9 mouse cellular contexts compared by ENCODE assay signal in genomic region chr13:36731931-36732461, GRCm38 (mm10). TPM values are rescaled to one million over a fixed set of nuclear protein-coding genes. Genes with fewer than 3 reads are reported as not detected.
DNase-seq lines count a peak whose midpoint lies in the region; ATAC-seq lines count a peak whose summit lies in the region.
"Had no signal": no experiment of that assay in that cellular context is flagged by ENCODE, and none has a peak within 500 bp of the region (broad histone marks: within the 10 kb centered on the region; RNA-seq: fewer than 3 reads in every experiment).

No protein-coding gene starts in this region.

- H3K27ac ChIP-seq in lung, embryonic 16.5 days (ENCODE audit: low read length) = no peak overlapping the region
- H3K27ac ChIP-seq in heart, embryonic 13.5 days (replicated peaks) = no peak overlapping the region
- peak overlapping the region; percentile 13 for H3K27ac ChIP-seq in limb, embryonic 15.5 days

- peaks cover 84% of the 10 kb centered on the region for H3K27me3 ChIP-seq in lung, embryonic 16.5 days (ENCODE audit: control insufficient read depth, insufficient read depth, low read depth, low read length)
- H3K27me3 ChIP-seq in heart, embryonic 13.5 days (replicated peaks) = peaks cover 85% of the 10 kb centered on the region
- peaks cover 73% of the 10 kb centered on the region for H3K27me3 ChIP-seq in limb, embryonic 15.5 days

- H3K9me3 ChIP-seq in lung, embryonic 16.5 days (ENCODE audit: control insufficient read depth, low read length) = peaks cover 4% of the 10 kb centered on the region; the same call in 1 of the 2 replicates
- no peaks in the 10 kb centered on the region for H3K9me3 ChIP-seq in heart, embryonic 13.5 days
- H3K9me3 ChIP-seq in limb, embryonic 15.5 days = no peaks in the 10 kb centered on the region

- DNase-seq in CD4-positive, CD25-positive, alpha-beta regulatory T cell, adult 2 months (ENCODE audit: low read depth, low spot score) = peak; percentile 33
- no peak for DNase-seq in lung, postnatal 4 days
- DNase-seq in retina, postnatal 1 day = peak; percentile 54
- no peak for DNase-seq in gastrocnemius, postnatal 25 days

- under 1% methylated on average over 23 of the region's 23 CpGs for WGBS in lung, embryonic 16.5 days
- under 1% methylated on average over 23 of the region's 23 CpGs for WGBS in heart, embryonic 13.5 days
- under 1% methylated on average over 23 of the region's 23 CpGs for WGBS in limb, embryonic 15.5 days

- peak overlapping the region; percentile 43 for H3K4me3 ChIP-seq in lung, embryonic 16.5 days (ENCODE audit: low read length)
- H3K4me3 ChIP-seq in heart, embryonic 13.5 days = peak overlapping the region; percentile 51
- H3K4me3 ChIP-seq in limb, embryonic 15.5 days = peak overlapping the region; percentile 47

- no peak for ATAC-seq in CD4-positive, CD25-positive, alpha-beta regulatory T cell, adult 4 months
- no peak for ATAC-seq in lung, embryonic 16.5 days (ENCODE audit: low read depth)
- ATAC-seq in heart, embryonic 13.5 days (ENCODE audit: extremely low read depth, insufficient number of reproducible peaks, low FRiP score, low TSS enrichment) = no peak
- ATAC-seq in limb, embryonic 15.5 days (ENCODE audit: insufficient number of reproducible peaks, low FRiP score, low TSS enrichment, low read depth) = no peak

- H3K4me1 ChIP-seq in lung, embryonic 16.5 days (replicated peaks; ENCODE audit: control insufficient read depth, insufficient read depth, low read length) = peaks cover 29% of the 10 kb centered on the region; the same call in 1 of the 2 replicates
- peaks cover 41% of the 10 kb centered on the region for H3K4me1 ChIP-seq in heart, embryonic 13.5 days
- peaks cover 45% of the 10 kb centered on the region for H3K4me1 ChIP-seq in limb, embryonic 15.5 days

- H3K36me3 ChIP-seq in lung, embryonic 16.5 days (ENCODE audit: control insufficient read depth, insufficient read depth, low read length) = no peaks in the 10 kb centered on the region
- no peaks in the 10 kb centered on the region for H3K36me3 ChIP-seq in heart, embryonic 13.5 days
- H3K36me3 ChIP-seq in limb, embryonic 15.5 days = no peaks in the 10 kb centered on the region

- H3K9ac ChIP-seq in lung, embryonic 16.5 days (ENCODE audit: low read length) = no peak overlapping the region
- H3K9ac ChIP-seq in heart, embryonic 13.5 days = peak overlapping the region; percentile 59
- H3K9ac ChIP-seq in limb, embryonic 15.5 days = 0 out of 2 replicates have a peak overlapping the region, but pooled peaks have one; percentile 20

- H3K4me2 ChIP-seq in lung, embryonic 16.5 days (ENCODE audit: low read depth, low read length) = peak overlapping the region; percentile 62
- peak overlapping the region; percentile 82 for H3K4me2 ChIP-seq in heart, embryonic 13.5 days
- H3K4me2 ChIP-seq in limb, embryonic 15.5 days = peak overlapping the region; percentile 87

RNA-seq across cellular contexts. Expression of gene Nrn1, which starts 2.9 kb away (rescaled TPM):
- 10 to 100 TPM; 56.1 to 63.6 TPM for polyA plus RNA-seq in CD4-positive, CD25-positive, alpha-beta regulatory T cell, adult 4 months (2017; shearing (Covaris generic))
- 0.54 and 1.5 TPM in 2 replicates for polyA plus RNA-seq in lung, embryonic 16.5 days (2015; fragmentation: Nextera tagmentation; extraction: Ambion mirVana)
- 1.9 and 2.7 TPM in 2 replicates for polyA plus RNA-seq in heart, embryonic 13.5 days (2015; fragmentation: Nextera tagmentation; extraction: Ambion mirVana)
- 24.0 and 24.9 TPM in 2 replicates for polyA plus RNA-seq in limb, embryonic 15.5 days (2015; fragmentation: Nextera tagmentation; extraction: Ambion mirVana)
- 1 to 10 TPM; 1.2 to 1.5 TPM for total RNA-seq in gastrocnemius, postnatal 25 days (2021)
- total RNA-seq: neutrophil, adult 5-6 weeks had no signal

Comparison
In these comparisons a context has a peak if more than half of its experiments do, and no peak if none do; other contexts are left out.
1. DNase-seq: peak in CD4-positive, CD25-positive, alpha-beta regulatory T cell, adult 2 months (single experiment) and retina, postnatal 1 day (single experiment); none in lung, postnatal 4 days (0 of 2) and gastrocnemius, postnatal 25 days (single experiment).
2. Peak in every context shown above with its lines, with median percentiles within 50 percentile points of each other: H3K4me2 ChIP-seq and H3K4me3 ChIP-seq.